Mouse (Mus musculus) frontal cortex, postnatal 36 days (tissue): ENCODE measurements at regions not wholly inside any gene's neighbourhood (a gene's known extent, or its start where the extent isn't known, plus 50 kb on each side); places are given as distances from the start of the nearest gene placed in this dataset.

ENCODE experiments used
- DNase-seq, 2 experiments: peaks; one replicate each; pipeline ENCODE4 v3.0.0; 2022; ENCODE audit warnings: low spot score in 2 of 2

- no peak for DNase-seq
Measured at GRCm38 (mm10) chr13:99097606-99098545, 86.7 kb upstream of the Zfp366 start.

- peak in 1 of 2 experiments; percentile 39 for DNase-seq
Measured at GRCm38 (mm10) chr13:99096837-99097236, 87.8 kb upstream of the Zfp366 start.

- DNase-seq, result no peak
Measured at GRCm38 (mm10) chr13:99095006-99095405, 89.6 kb upstream of the Zfp366 start.

GRCm38 (mm10) chr13:99094221-99094620 lies 90.4 kb upstream of the Zfp366 start:
- DNase-seq, result no peak

GRCm38 (mm10) chr13:99093269-99093668 lies 91.4 kb upstream of the Zfp366 start:
- DNase-seq, result peak; percentile 75 to 84

- no peak for DNase-seq
Measured at GRCm38 (mm10) chr13:99092279-99092930, 92.2 kb upstream of the Zfp366 start.

GRCm38 (mm10) chr13:99091562-99092278 lies 92.9 kb upstream of the Zfp366 start:
- DNase-seq, result no peak

- no peak for DNase-seq
Measured at GRCm38 (mm10) chr13:99090361-99090760, 94.3 kb upstream of the Zfp366 start.

- DNase-seq, result no peak
Measured at GRCm38 (mm10) chr13:99088285-99088684, 96.3 kb upstream of the Zfp366 start.

- peak; percentile 43 to 81 for DNase-seq
Measured at GRCm38 (mm10) chr13:99079331-99079761, 95.0 kb upstream of the 1700024P04Rik start.

- DNase-seq, result no peak
Measured at GRCm38 (mm10) chr13:99078643-99079042, 94.3 kb upstream of the 1700024P04Rik start.

GRCm38 (mm10) chr13:99077039-99077749 lies 92.8 kb upstream of the 1700024P04Rik start:
- DNase-seq, result no peak

- DNase-seq, result no peak
Measured at GRCm38 (mm10) chr13:99075467-99075866, 91.1 kb upstream of the 1700024P04Rik start.

- no peak for DNase-seq
Measured at GRCm38 (mm10) chr13:99071821-99072414, 87.6 kb upstream of the 1700024P04Rik start.

GRCm38 (mm10) chr13:99071413-99071812 lies 87.0 kb upstream of the 1700024P04Rik start:
- no peak for DNase-seq

GRCm38 (mm10) chr13:99069767-99070166 lies 85.4 kb upstream of the 1700024P04Rik start:
- DNase-seq, result peak; percentile 46 to 53

- DNase-seq, result no peak
Measured at GRCm38 (mm10) chr13:99067504-99067903, 83.1 kb upstream of the 1700024P04Rik start.

- DNase-seq, result no peak
Measured at GRCm38 (mm10) chr13:99063431-99063830, 79.1 kb upstream of the 1700024P04Rik start.

- DNase-seq, result no peak
Measured at GRCm38 (mm10) chr13:99062936-99063335, 78.6 kb upstream of the 1700024P04Rik start.

- DNase-seq, result no peak
Measured at GRCm38 (mm10) chr13:99058131-99058970, 74.0 kb upstream of the 1700024P04Rik start.
